20 mouse cellular contexts compared by ENCODE assay signal in genomic region chr4:103926682-103927081, GRCm38 (mm10).
A peak's percentile ranks its signal among the peaks of the same experiment; 100 is the strongest.
DNase-seq lines count a peak whose midpoint lies in the region; ATAC-seq and TF ChIP-seq lines count a peak whose summit lies in the region.
"Had no signal": no experiment of that assay in that cellular context is flagged by ENCODE, and none has a peak within 500 bp of the region (broad histone marks: within the 10 kb centered on the region; RNA-seq: fewer than 3 reads in every experiment).

No protein-coding gene starts in this region.

- intact Hi-C loops in gastrocnemius, postnatal 14 days (cut with DNase I; ENCODE audit: low total_unique reads): no loop called here

- no peaks in the 10 kb centered on the region for H3K27me3 ChIP-seq in kidney, embryonic 14.5 days (ENCODE audit: control insufficient read depth, insufficient read depth, low read length)
- no peaks in the 10 kb centered on the region for H3K27me3 ChIP-seq in kidney, adult 2 months (replicated peaks; ENCODE audit: control insufficient read depth, insufficient read depth, low read length)
- H3K27me3 ChIP-seq in lung, postnatal 0 days (replicated peaks; ENCODE audit: insufficient read depth, low read length): no peaks in the 10 kb centered on the region
- H3K27me3 ChIP-seq in limb, embryonic 14.5 days (ENCODE audit: control insufficient read depth, insufficient read depth, low read length): no peaks in the 10 kb centered on the region
- no peaks in the 10 kb centered on the region for H3K27me3 ChIP-seq in forebrain, embryonic 12.5 days
- H3K27me3 ChIP-seq: CH12.LX; liver, embryonic 13.5 days; midbrain, embryonic 13.5 days had no signal

- H3K9me3 ChIP-seq in kidney, embryonic 14.5 days (ENCODE audit: control insufficient read depth, low read length): no peaks in the 10 kb centered on the region
- no peaks in the 10 kb centered on the region for H3K9me3 ChIP-seq in lung, postnatal 0 days (ENCODE audit: low read length)
- no peaks in the 10 kb centered on the region for H3K9me3 ChIP-seq in limb, embryonic 14.5 days (ENCODE audit: control insufficient read depth, low read length)
- no peaks in the 10 kb centered on the region for H3K9me3 ChIP-seq in forebrain, embryonic 12.5 days
- H3K9me3 ChIP-seq: liver, embryonic 13.5 days; midbrain, embryonic 13.5 days had no signal

- no peak for TF ChIP-seq POLR2A in kidney, adult 2 months (IDR thresholded peaks at IDR 0.05; ENCODE audit: low read depth, low read length)
- no peak for TF ChIP-seq POLR2A in limb, embryonic 14.5 days (IDR thresholded peaks at IDR 0.05; ENCODE audit: borderline replicate concordance, extremely low read depth, insufficient read depth, insufficient read length)

- H3K9ac ChIP-seq in kidney, embryonic 14.5 days (ENCODE audit: low read depth, low read length): no peak overlapping the region
- H3K9ac ChIP-seq in lung, postnatal 0 days (replicated peaks; ENCODE audit: low read depth): no peak overlapping the region
- no peak overlapping the region for H3K9ac ChIP-seq in limb, embryonic 14.5 days (ENCODE audit: low read depth, low read length, severe bottlenecking)
- H3K9ac ChIP-seq in forebrain, embryonic 12.5 days: no peak overlapping the region
- H3K9ac ChIP-seq: liver, embryonic 13.5 days; midbrain, embryonic 13.5 days had no signal

- no peak overlapping the region for H3K4me3 ChIP-seq in kidney, embryonic 14.5 days (ENCODE audit: low read length)
- no peak overlapping the region for H3K4me3 ChIP-seq in kidney, adult 2 months (ENCODE audit: insufficient read depth, low read depth, low read length)
- H3K4me3 ChIP-seq in lung, postnatal 0 days (ENCODE audit: low read depth, low read length): no peak overlapping the region
- no peak overlapping the region for H3K4me3 ChIP-seq in limb, embryonic 14.5 days (replicated peaks; ENCODE audit: low read length)
- H3K4me3 ChIP-seq in forebrain, embryonic 12.5 days (replicated peaks): no peak overlapping the region
- H3K4me3 ChIP-seq: erythroblast, embryonic 14.5 days; liver, embryonic 13.5 days; midbrain, embryonic 13.5 days had no signal

- TF ChIP-seq CTCF in kidney, adult 2 months (conservative IDR thresholded peaks at IDR 0.05; ENCODE audit: insufficient read depth, insufficient read length, low read depth, low read length): no peak
- TF ChIP-seq CTCF in lung, postnatal 0 days (IDR thresholded peaks at IDR 0.05): no peak

- peak; percentile 32; the same call in 1 of the 2 replicates for ATAC-seq in kidney, embryonic 14.5 days (ENCODE audit: low FRiP score, low TSS enrichment)
- no peak for ATAC-seq in lung, postnatal 0 days
- ATAC-seq in limb, embryonic 14.5 days (ENCODE audit: low FRiP score, low read depth): no peak
- ATAC-seq in forebrain, embryonic 12.5 days (ENCODE audit: low FRiP score): no peak
- ATAC-seq: forebrain, embryonic 16.5 days; intestine, embryonic 16.5 days; midbrain, embryonic 13.5 days had no signal

- 0 out of 2 replicates have a peak, but pooled peaks cover 3% of the 10 kb centered on the region for H3K4me1 ChIP-seq in kidney, embryonic 14.5 days (ENCODE audit: control insufficient read depth, insufficient read depth, low read length)
- H3K4me1 ChIP-seq in kidney, adult 2 months (ENCODE audit: control insufficient read depth, insufficient read depth, low read length): no peaks in the 10 kb centered on the region
- no peaks in the 10 kb centered on the region for H3K4me1 ChIP-seq in lung, postnatal 0 days (ENCODE audit: insufficient read depth, low read depth, low read length)
- H3K4me1 ChIP-seq in limb, embryonic 14.5 days (ENCODE audit: control insufficient read depth, insufficient read depth, low read length): no peaks in the 10 kb centered on the region
- H3K4me1 ChIP-seq in forebrain, embryonic 12.5 days: peaks cover 25% of the 10 kb centered on the region
- H3K4me1 ChIP-seq: liver, embryonic 13.5 days had no signal

- DNase-seq in gastrocnemius, postnatal 14 days: peak; percentile 4
- no peak for DNase-seq in gastrocnemius, adult 8-10 months (ENCODE audit: low spot score in 2 of 2)
- DNase-seq in kidney, adult 2 months: no peak
- peak; percentile 5 for DNase-seq in lung, postnatal 10 days
- no peak for DNase-seq in lung, postnatal 0 days (ENCODE audit: low spot score)
- DNase-seq in limb, embryonic 14.5 days (ENCODE audit: low spot score): peak; percentile 11
- DNase-seq: cerebellum, adult 9-10 months; layer of hippocampus, postnatal 36 days; left cerebral cortex, postnatal 4 days; liver, embryonic 13.5 days; right cerebral cortex, postnatal 4 days; thymus, postnatal 14 days had no signal

- H3K27ac ChIP-seq in kidney, embryonic 14.5 days (ENCODE audit: low read depth, low read length): no peak overlapping the region
- no peak overlapping the region for H3K27ac ChIP-seq in kidney, adult 2 months (ENCODE audit: insufficient read depth, low read depth, low read length)
- no peak overlapping the region for H3K27ac ChIP-seq in lung, postnatal 0 days (ENCODE audit: low read length)
- H3K27ac ChIP-seq in limb, embryonic 14.5 days (replicated peaks; ENCODE audit: low read depth, low read length): no peak overlapping the region
- no peak overlapping the region for H3K27ac ChIP-seq in forebrain, embryonic 12.5 days
- H3K27ac ChIP-seq: liver, embryonic 13.5 days; macrophage; midbrain, embryonic 13.5 days had no signal

- TF ChIP-seq EP300 in lung, postnatal 0 days (IDR thresholded peaks at IDR 0.05): no peak

- H3K36me3 ChIP-seq in kidney, embryonic 14.5 days (ENCODE audit: control insufficient read depth, insufficient read depth, low read length): no peaks in the 10 kb centered on the region
- H3K36me3 ChIP-seq in kidney, adult 2 months (ENCODE audit: control insufficient read depth, insufficient read depth, low read length): no peaks in the 10 kb centered on the region
- no peaks in the 10 kb centered on the region for H3K36me3 ChIP-seq in lung, postnatal 0 days (ENCODE audit: insufficient read depth, low read length)
- no peaks in the 10 kb centered on the region for H3K36me3 ChIP-seq in limb, embryonic 14.5 days (ENCODE audit: control insufficient read depth, insufficient read depth, low read length)
- no peaks in the 10 kb centered on the region for H3K36me3 ChIP-seq in forebrain, embryonic 12.5 days (replicated peaks)
- H3K36me3 ChIP-seq: liver, embryonic 13.5 days; midbrain, embryonic 13.5 days had no signal

- WGBS in kidney, embryonic 14.5 days: 41% methylated on average over 5 of the region's 5 CpGs
- 34% methylated on average over 5 of the region's 5 CpGs for WGBS in kidney, adult 2 months
- WGBS in lung, postnatal 0 days: 29% methylated on average over 5 of the region's 5 CpGs
- WGBS in limb, embryonic 14.5 days: 54% methylated on average over 5 of the region's 5 CpGs
- 39% methylated on average over 5 of the region's 5 CpGs for WGBS in forebrain, embryonic 12.5 days

- H3K4me2 ChIP-seq in kidney, embryonic 14.5 days (replicated peaks; ENCODE audit: low read depth, low read length): no peak overlapping the region
- H3K4me2 ChIP-seq in lung, postnatal 0 days (replicated peaks; ENCODE audit: low read depth, low read length): no peak overlapping the region
- no peak overlapping the region for H3K4me2 ChIP-seq in limb, embryonic 14.5 days (replicated peaks; ENCODE audit: low read depth, low read length, severe bottlenecking)
- H3K4me2 ChIP-seq in forebrain, embryonic 12.5 days: no peak overlapping the region
- H3K4me2 ChIP-seq: liver, embryonic 13.5 days; midbrain, embryonic 13.5 days had no signal

Comparison
In these comparisons a context has a peak if more than half of its experiments do, and no peak if none do; other contexts are left out.
1. DNase-seq: peak in gastrocnemius, postnatal 14 days (single experiment), lung, postnatal 10 days (single experiment) and limb, embryonic 14.5 days (single experiment); none in gastrocnemius, adult 8-10 months (0 of 2), kidney, adult 2 months (single experiment) and lung, postnatal 0 days (single experiment).